Mouse (Mus musculus) G1E (cell line): Measurements from ENCODE around the gene G6pc3.

Experiments
- CTCF ChIP-seq: IDR thresholded peaks from 2 replicates; pipeline ENCODE4 v1.5.1; 2012; ENCODE audit warnings: low read depth, low read length, inconsistent platforms, mixed read lengths
- GATA1 ChIP-seq: IDR thresholded peaks from 2 replicates; pipeline ENCODE4 v1.6.1; 2012; ENCODE audit warnings: borderline replicate concordance, low read length, inconsistent platforms, mixed read lengths

GRCm38 (mm10) chr11:102165971-102166722 lies 23.3 kb upstream of the G6pc3 start:
- no peak for TF ChIP-seq CTCF
- TF ChIP-seq GATA1 = no peak
